Mouse (Mus musculus) limb, embryonic 14.5 days (tissue): ENCODE results near the gene Yod1. TPM values are rescaled to one million over a fixed set of nuclear protein-coding genes. Genes with fewer than 3 reads are reported as not detected.
A peak's percentile ranks its signal among the peaks of the same experiment; 100 is the strongest.

Source experiments
- ATAC-seq: fragments of 200-750 bp; cut with Nextera tagmentation; 2 replicates; pipeline ENCODE4 v1.8.0; 2017; ENCODE audit warnings: low read depth, moderate number of reproducible peaks, moderate TSS enrichment; ENCODE audit not compliant: low FRiP score
- DNase-seq: peaks from one replicate; pipeline ENCODE4 v3.0.0-alpha.2; 2015; ENCODE audit warnings: low spot score
- H3K27ac ChIP-seq: fragments of 300-500 bp; sonication (generic); replicated peaks from 2 replicates; pipeline ENCODE4 v1.5.1; 2014; ENCODE audit warnings: low read depth, mild to moderate bottlenecking, low read length, moderate library complexity, mixed read lengths
- H3K27me3 ChIP-seq: fragments of 300-500 bp; sonication (generic); 2 replicates; pipeline ENCODE4 v1.6.1; 2014; ENCODE audit warnings: low read length, mixed read lengths; ENCODE audit not compliant: control insufficient read depth, insufficient read depth
- H3K36me3 ChIP-seq: fragments of 300-500 bp; sonication (generic); 2 replicates; pipeline ENCODE4 v1.6.1; 2014; ENCODE audit warnings: mild to moderate bottlenecking, low read length, moderate library complexity, mixed read lengths; ENCODE audit not compliant: control insufficient read depth, insufficient read depth
- H3K4me1 ChIP-seq: fragments of 300-500 bp; sonication (generic); 2 replicates; pipeline ENCODE4 v1.6.1; 2014; ENCODE audit warnings: antibody characterized with exemption, low read length, mixed read lengths; ENCODE audit not compliant: control insufficient read depth, insufficient read depth
- H3K4me2 ChIP-seq: fragments of 300-500 bp; sonication (generic); replicated peaks from 2 replicates; pipeline ENCODE4 v1.6.1; 2014; ENCODE audit warnings: low read depth, mild to moderate bottlenecking, low read length, moderate library complexity; ENCODE audit not compliant: severe bottlenecking
- H3K4me3 ChIP-seq: fragments of 300-500 bp; sonication (generic); replicated peaks from 2 replicates; pipeline ENCODE4 v1.5.1; 2014; ENCODE audit warnings: low read length
- H3K9ac ChIP-seq: fragments of 300-500 bp; sonication (generic); 2 replicates; pipeline ENCODE4 v1.6.1; 2014; ENCODE audit warnings: mild to moderate bottlenecking, low read depth, low read length, moderate library complexity; ENCODE audit not compliant: severe bottlenecking
- H3K9me3 ChIP-seq: fragments of 300-500 bp; sonication (generic); 2 replicates; pipeline ENCODE4 v1.6.1; 2016; ENCODE audit warnings: low read length; ENCODE audit not compliant: control insufficient read depth
- POLR2A ChIP-seq: fragments of 200-500 bp; IDR thresholded peaks from 2 replicates; pipeline ENCODE4 v1.8.0; 2012; ENCODE audit warnings: inconsistent platforms, mild to moderate bottlenecking, moderate library complexity, borderline replicate concordance; ENCODE audit not compliant: insufficient read depth, insufficient read length; ENCODE audit errors: extremely low read depth
- WGBS: fragments of 180-500 bp; shearing (Covaris S2); extraction: QIAGEN DNeasy Blood & Tissue Kit; methylation state at CpG from one replicate; pipeline ENCODE4 v1.1.7; 2014; 5-methylcytosine and 5-hydroxymethylcytosine counted together
- polyA plus RNA-seq, 2 experiments: library from polyadenylated mRNA; depleted of rRNA in 1 of 2; stranded (reverse) in 1 of 2; unstranded in 1 of 2; fragments of >200 nt; fragmentation: Nextera tagmentation in 1 of 2; extraction: Ambion mirVana in 1 of 2; gene quantifications; 2 replicates each; pipeline versions ENCODE4 v1.2.1 to v1.2.3; 2012 to 2014

Yod1 gene
- polyA plus RNA-seq (2012; rRNA removed) (2.9 TPM in 2 replicates), polyA plus RNA-seq (2014; fragmentation: Nextera tagmentation; extraction: Ambion mirVana) (7.2 and 7.9 TPM in 2 replicates)

- Histone ChIP-seq H3K27me3 (no peaks in the 10 kb centered on the region), H3K36me3 (peaks cover 8% of the 10 kb centered on the region; the same call in 1 of the 2 replicates), H3K27ac (peak within 1 kb of the TSS; percentile 69), H3K9me3 (no peaks in the 10 kb centered on the region), H3K4me3 (peak within 1 kb of the TSS; percentile 93), H3K9ac (peak within 1 kb of the TSS; percentile 96), H3K4me2 (peak within 1 kb of the TSS; percentile 98), H3K4me1 (peaks cover 5% of the 10 kb centered on the region; the same call in 1 of the 2 replicates)
- WGBS, result 1% methylated on average over 50 of the region's 54 CpGs
- ATAC-seq (peak; percentile 89), DNase-seq (peak; percentile 89)
- TF ChIP-seq POLR2A, result 0 out of 2 replicates have a peak, but pooled peaks have one; percentile 72
Measured at GRCm38 (mm10) chr1:130717291-130717871, at the start of gene Yod1. TSS of gene Yod1 (plus strand) at chr1:130717327.

- H3K36me3 ChIP-seq, result no peaks in the 10 kb centered on the region
- WGBS, result 84% methylated on average over 2 of the region's 2 CpGs
Measured at GRCm38 (mm10) chr1:130678551-130678950, 38.6 kb upstream of the Yod1 start.

GRCm38 (mm10) chr1:130681075-130681474, 36.1 kb upstream of the Yod1 start:
- TF ChIP-seq POLR2A, result no peak
- H3K4me1 ChIP-seq, result no peaks in the 10 kb centered on the region
- no peaks in the 10 kb centered on the region for H3K9me3 ChIP-seq
- no peak overlapping the region for H3K4me2 ChIP-seq
- 72% methylated on average over 2 of the region's 2 CpGs for WGBS
- DNase-seq (no peak), ATAC-seq (no peak)
- H3K36me3 ChIP-seq, result no peaks in the 10 kb centered on the region
- H3K9ac ChIP-seq, result no peak overlapping the region
- no peak overlapping the region for H3K4me3 ChIP-seq
- H3K27ac ChIP-seq, result no peak overlapping the region
- H3K27me3 ChIP-seq, result no peaks in the 10 kb centered on the region

More at GRCm38 (mm10) chr1:130678551-130678950, 38.6 kb upstream of the Yod1 start:
- TF ChIP-seq POLR2A, result no peak
- Histone ChIP-seq H3K4me3 (no peak overlapping the region), H3K4me2 (no peak overlapping the region), H3K27ac (no peak overlapping the region), H3K27me3 (no peaks in the 10 kb centered on the region), H3K9me3 (no peaks in the 10 kb centered on the region), H3K9ac (no peak overlapping the region), H3K4me1 (no peaks in the 10 kb centered on the region)
- ATAC-seq (no peak), DNase-seq (no peak)

GRCm38 (mm10) chr1:130681656-130682413, 35.3 kb upstream of the Yod1 start:
- Histone ChIP-seq H3K36me3 (no peaks in the 10 kb centered on the region), H3K9ac (no peak overlapping the region), H3K4me3 (no peak overlapping the region), H3K4me1 (no peaks in the 10 kb centered on the region), H3K4me2 (no peak overlapping the region), H3K27me3 (no peaks in the 10 kb centered on the region), H3K9me3 (no peaks in the 10 kb centered on the region), H3K27ac (no peak overlapping the region)
- WGBS, result 39% methylated on average over 6 of the region's 6 CpGs
- no peak for TF ChIP-seq POLR2A
- ATAC-seq (no peak), DNase-seq (no peak)

- Histone ChIP-seq H3K9ac (no peak overlapping the region), H3K9me3 (no peaks in the 10 kb centered on the region), H3K27ac (no peak overlapping the region), H3K27me3 (no peaks in the 10 kb centered on the region), H3K4me2 (no peak overlapping the region), H3K4me1 (no peaks in the 10 kb centered on the region), H3K4me3 (no peak overlapping the region), H3K36me3 (no peaks in the 10 kb centered on the region)
- no peak for ATAC-seq
- no peak for DNase-seq
- no peak for TF ChIP-seq POLR2A
- 70% methylated on average over 1 of the region's 1 CpGs for WGBS
Measured at GRCm38 (mm10) chr1:130683905-130684304, 33.2 kb upstream of the Yod1 start.
